Mouse (Mus musculus) liver, embryonic 11.5 days (tissue): Measurements from ENCODE around the gene Fancc. TPM values are rescaled to one million over a fixed set of nuclear protein-coding genes. Genes with fewer than 3 reads are reported as not detected.

Source experiments
- ATAC-seq: fragments of 200-750 bp; cut with Nextera tagmentation; replicated peaks from 2 replicates; pipeline ENCODE4 v1.8.0; 2017; ENCODE audit warnings: moderate number of reproducible peaks, mild to moderate bottlenecking, moderate TSS enrichment, moderate library complexity; ENCODE audit not compliant: low FRiP score
- DNase-seq: peaks from one replicate; pipeline ENCODE4 v3.0.0-alpha.2; 2017; ENCODE audit warnings: low spot score
- H3K27ac ChIP-seq: fragments of 300-500 bp; sonication (generic); 2 replicates; pipeline ENCODE4 v1.5.1; 2014; ENCODE audit warnings: mild to moderate bottlenecking, low read depth, low read length, control low read depth
- H3K27me3 ChIP-seq: fragments of 300-500 bp; sonication (generic); replicated peaks from 2 replicates; pipeline ENCODE4 v1.6.1; 2014; ENCODE audit warnings: low read length, mixed read lengths; ENCODE audit not compliant: control insufficient read depth, insufficient read depth
- H3K36me3 ChIP-seq: fragments of 300-500 bp; sonication (generic); 2 replicates; pipeline ENCODE4 v1.6.1; 2014; ENCODE audit warnings: mild to moderate bottlenecking, low read length, moderate library complexity, mixed read lengths; ENCODE audit not compliant: control insufficient read depth, insufficient read depth
- H3K4me1 ChIP-seq: fragments of 300-500 bp; sonication (generic); replicated peaks from 2 replicates; pipeline ENCODE4 v1.6.1; 2014; ENCODE audit warnings: low read length, mixed read lengths; ENCODE audit not compliant: control insufficient read depth, insufficient read depth
- H3K4me2 ChIP-seq: fragments of 300-500 bp; sonication (generic); 2 replicates; pipeline ENCODE4 v1.6.1; 2014; ENCODE audit warnings: mild to moderate bottlenecking, control low read depth, moderate library complexity
- H3K4me3 ChIP-seq: fragments of 300-500 bp; sonication (generic); 2 replicates; pipeline ENCODE4 v1.5.1; 2014; ENCODE audit warnings: low read depth, low read length, control low read depth
- H3K9ac ChIP-seq: fragments of 300-500 bp; sonication (generic); 2 replicates; pipeline ENCODE4 v1.6.1; 2014; ENCODE audit warnings: low read depth, low read length, control low read depth
- H3K9me3 ChIP-seq: fragments of 300-500 bp; sonication (generic); 2 replicates; pipeline ENCODE4 v1.6.1; 2016; ENCODE audit warnings: low read length, inconsistent platforms, mixed read lengths; ENCODE audit not compliant: control insufficient read depth
- WGBS: fragments of 180-500 bp; shearing (Covaris S2); extraction: QIAGEN DNeasy Blood & Tissue Kit; methylation state at CpG from one replicate; pipeline ENCODE4 v1.1.7; 2014; 5-methylcytosine and 5-hydroxymethylcytosine counted together
- polyA plus RNA-seq: library from polyadenylated mRNA; unstranded; fragments of >200 nt; fragmentation: Nextera tagmentation; extraction: Ambion mirVana; gene quantifications from 2 replicates; pipeline ENCODE4 v1.2.1, GENCODE M21; 2014

Fancc gene
- polyA plus RNA-seq, 1 experiment from 2014 or later: 18.9 TPM

- ATAC-seq (no peak), DNase-seq (no peak)
- Histone ChIP-seq H3K9me3 (no peaks in the 10 kb centered on the region), H3K27ac (no peak overlapping the region), H3K27me3 (no peaks in the 10 kb centered on the region), H3K4me2 (no peak overlapping the region), H3K4me3 (no peak overlapping the region), H3K36me3 (no peaks in the 10 kb centered on the region), H3K9ac (no peak overlapping the region), H3K4me1 (peaks cover 14% of the 10 kb centered on the region)
- 81% methylated on average over 10 of the region's 10 CpGs for WGBS
Observed at GRCm38 (mm10) chr13:63242401-63243192, 254.5 kb downstream of the Fancc start.

GRCm38 (mm10) chr13:63241665-63242064 lies 255.4 kb downstream of the Fancc start:
- no peaks in the 10 kb centered on the region for H3K36me3 ChIP-seq
- no peak overlapping the region for H3K27ac ChIP-seq
- 87% methylated on average over 3 of the region's 3 CpGs for WGBS
- no peak for ATAC-seq
- no peak overlapping the region for H3K9ac ChIP-seq
- H3K4me1 ChIP-seq: peaks cover 14% of the 10 kb centered on the region
- H3K9me3 ChIP-seq: no peaks in the 10 kb centered on the region
- DNase-seq: no peak
- no peak overlapping the region; the same call in 1 of the 2 replicates for H3K4me2 ChIP-seq
- H3K4me3 ChIP-seq: no peak overlapping the region
- no peaks in the 10 kb centered on the region for H3K27me3 ChIP-seq

GRCm38 (mm10) chr13:63240835-63241234 lies 256.2 kb downstream of the Fancc start:
- peak overlapping the region; percentile 81 for H3K4me3 ChIP-seq
- no peak overlapping the region for H3K9ac ChIP-seq
- H3K4me2 ChIP-seq: peak overlapping the region; percentile 92
- ATAC-seq: no peak
- no peak for DNase-seq
- 28% methylated on average over 5 of the region's 5 CpGs for WGBS
- no peaks in the 10 kb centered on the region for H3K9me3 ChIP-seq
- peaks cover 14% of the 10 kb centered on the region for H3K4me1 ChIP-seq
- no peaks in the 10 kb centered on the region for H3K27me3 ChIP-seq
- no peak overlapping the region for H3K27ac ChIP-seq
- H3K36me3 ChIP-seq: no peaks in the 10 kb centered on the region

- no peaks in the 10 kb centered on the region for H3K9me3 ChIP-seq
- H3K4me3 ChIP-seq: peak overlapping the region; percentile 81
- peaks cover 14% of the 10 kb centered on the region for H3K4me1 ChIP-seq
- H3K4me2 ChIP-seq: peak overlapping the region; percentile 92
- H3K9ac ChIP-seq: peak overlapping the region; percentile 78
- ATAC-seq (peak; percentile 91), DNase-seq (peak; percentile 82)
- H3K27ac ChIP-seq: peak overlapping the region; percentile 64
- under 1% methylated on average over 51 of the region's 51 CpGs for WGBS
- no peaks in the 10 kb centered on the region for H3K27me3 ChIP-seq
- H3K36me3 ChIP-seq: no peaks in the 10 kb centered on the region
Observed at GRCm38 (mm10) chr13:63239877-63240671, 257.0 kb downstream of the Fancc start.

- no peaks in the 10 kb centered on the region for H3K9me3 ChIP-seq
- peak overlapping the region; percentile 78 for H3K9ac ChIP-seq
- DNase-seq: no peak
- H3K4me1 ChIP-seq: peaks cover 14% of the 10 kb centered on the region
- no peaks in the 10 kb centered on the region for H3K27me3 ChIP-seq
- peak overlapping the region; percentile 81 for H3K4me3 ChIP-seq
- no peaks in the 10 kb centered on the region for H3K36me3 ChIP-seq
- H3K4me2 ChIP-seq: peak overlapping the region; percentile 92
- 18% methylated on average over 11 of the region's 11 CpGs for WGBS
- 0 out of 2 replicates have a peak overlapping the region, but pooled peaks have one; percentile 64 for H3K27ac ChIP-seq
- peak; percentile 56 for ATAC-seq
Observed at GRCm38 (mm10) chr13:63239301-63239804, 257.7 kb downstream of the Fancc start.

- no peak overlapping the region for H3K4me2 ChIP-seq
- ATAC-seq (no peak), DNase-seq (no peak)
- H3K4me3 ChIP-seq: no peak overlapping the region
- H3K4me1 ChIP-seq: peaks cover 14% of the 10 kb centered on the region
- no peak overlapping the region for H3K9ac ChIP-seq
- WGBS: 90% methylated on average over 7 of the region's 7 CpGs
- H3K27ac ChIP-seq: no peak overlapping the region
- no peaks in the 10 kb centered on the region for H3K9me3 ChIP-seq
- H3K36me3 ChIP-seq: no peaks in the 10 kb centered on the region
- no peaks in the 10 kb centered on the region for H3K27me3 ChIP-seq
Observed at GRCm38 (mm10) chr13:63238045-63238444, 259.0 kb downstream of the Fancc start.

- peaks cover 14% of the 10 kb centered on the region for H3K4me1 ChIP-seq
Observed at GRCm38 (mm10) chr13:63236159-63236893, 260.8 kb downstream of the Fancc start.

GRCm38 (mm10) chr13:63235551-63235950 lies 261.5 kb downstream of the Fancc start:
- DNase-seq (no peak), ATAC-seq (no peak)
- no peak overlapping the region for H3K27ac ChIP-seq
- no peak overlapping the region for H3K9ac ChIP-seq
- H3K27me3 ChIP-seq: no peaks in the 10 kb centered on the region
- no peak overlapping the region for H3K4me2 ChIP-seq
- H3K4me3 ChIP-seq: no peak overlapping the region
- H3K9me3 ChIP-seq: no peaks in the 10 kb centered on the region
- no peaks in the 10 kb centered on the region for H3K36me3 ChIP-seq
- peaks cover 8% of the 10 kb centered on the region for H3K4me1 ChIP-seq
- 79% methylated on average over 3 of the region's 3 CpGs for WGBS

More at GRCm38 (mm10) chr13:63236159-63236893, 260.8 kb downstream of the Fancc start:
- H3K9me3 ChIP-seq: no peaks in the 10 kb centered on the region
- H3K27ac ChIP-seq: no peak overlapping the region
- 32% methylated on average over 5 of the region's 5 CpGs for WGBS
- no peaks in the 10 kb centered on the region for H3K36me3 ChIP-seq
- no peak overlapping the region for H3K4me3 ChIP-seq
- DNase-seq: no peak
- H3K27me3 ChIP-seq: no peaks in the 10 kb centered on the region
- no peak for ATAC-seq
- H3K9ac ChIP-seq: no peak overlapping the region
- no peak overlapping the region for H3K4me2 ChIP-seq
